Mouse (Mus musculus): ENCODE results near the gene Tesc.

The Tesc gene

DNA sequence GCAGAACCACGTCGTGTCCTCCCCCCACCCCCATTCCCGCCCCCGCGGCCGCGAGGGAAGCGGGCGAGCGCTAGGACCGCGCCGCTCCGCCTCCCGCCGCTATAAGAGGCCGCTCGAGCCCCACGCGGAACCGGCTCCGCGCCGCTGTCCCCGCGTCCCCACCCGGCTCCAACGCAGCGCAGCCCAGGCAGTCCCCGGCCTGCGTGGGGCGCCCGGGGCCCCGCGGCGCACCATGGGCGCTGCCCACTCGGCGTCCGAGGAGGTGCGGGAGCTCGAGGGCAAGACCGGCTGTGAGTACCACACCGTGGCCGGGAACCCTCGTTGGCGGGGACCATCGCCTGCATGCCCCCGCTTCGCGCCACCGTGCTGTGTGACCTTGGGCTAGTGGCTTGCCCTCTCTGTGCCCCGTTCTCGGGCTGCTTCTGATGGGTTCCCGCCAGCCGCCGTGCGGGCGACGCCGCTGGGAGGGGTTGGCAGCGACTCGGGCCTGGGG is at the start of gene Tesc:
Gene Tesc, plus strand, starts transcription at position 46 of the 493 bp plus-strand sequence.
- peak; percentile 52 for DNase-seq

DNA sequence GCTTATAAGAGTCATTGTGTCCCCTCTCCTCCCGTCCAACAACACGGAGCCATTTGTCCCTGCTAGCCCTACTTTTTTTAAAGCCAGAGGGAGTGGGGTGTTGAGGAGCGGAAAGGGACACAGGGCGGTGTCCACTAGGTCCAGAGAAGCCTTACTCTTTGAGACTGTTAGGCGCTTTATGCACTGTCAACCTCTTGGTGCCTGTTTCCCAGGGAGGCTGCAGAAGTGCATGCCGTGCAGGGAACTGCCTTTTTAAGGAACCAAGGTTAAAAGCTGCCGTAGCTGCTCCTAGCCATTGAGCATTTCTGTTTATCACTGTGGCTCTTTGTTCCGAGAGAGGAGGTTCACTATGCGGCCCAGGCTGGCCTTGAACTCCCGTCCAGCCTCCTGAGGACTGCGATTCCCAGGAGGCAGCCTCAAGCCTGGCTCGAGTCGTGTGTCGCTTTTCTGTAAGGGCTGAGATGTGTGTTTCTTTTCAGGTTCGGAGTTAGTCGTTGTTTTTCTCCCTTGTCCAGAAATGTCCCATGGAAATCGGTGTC is 49.3 kb upstream of the Tesc start:
- no peak for DNase-seq

GRCm38 (mm10) chr5:117979082-117979481 is 48.5 kb upstream of the Tesc start:
- DNase-seq, result no peak

DNA sequence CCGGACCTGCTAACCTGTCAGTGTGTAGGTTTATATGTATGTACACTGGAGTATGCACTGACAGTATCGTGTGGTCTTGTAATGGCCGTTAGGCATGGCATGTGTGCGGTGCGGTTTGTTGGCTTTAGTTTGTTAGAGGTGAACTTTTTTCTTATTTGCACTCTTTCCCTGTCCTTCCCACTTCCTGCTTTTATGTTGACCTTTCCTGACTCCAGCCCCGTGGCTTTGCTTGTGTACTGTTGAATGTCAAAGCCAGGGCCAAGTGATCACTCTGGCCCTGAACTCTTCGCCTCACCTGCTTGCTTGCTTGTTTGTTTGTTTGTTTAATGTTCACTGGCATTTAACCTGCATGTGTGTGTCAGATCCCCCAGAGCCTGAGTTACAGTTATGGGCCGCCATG is 46.6 kb upstream of the Tesc start:
- DNase-seq, result no peak

DNA sequence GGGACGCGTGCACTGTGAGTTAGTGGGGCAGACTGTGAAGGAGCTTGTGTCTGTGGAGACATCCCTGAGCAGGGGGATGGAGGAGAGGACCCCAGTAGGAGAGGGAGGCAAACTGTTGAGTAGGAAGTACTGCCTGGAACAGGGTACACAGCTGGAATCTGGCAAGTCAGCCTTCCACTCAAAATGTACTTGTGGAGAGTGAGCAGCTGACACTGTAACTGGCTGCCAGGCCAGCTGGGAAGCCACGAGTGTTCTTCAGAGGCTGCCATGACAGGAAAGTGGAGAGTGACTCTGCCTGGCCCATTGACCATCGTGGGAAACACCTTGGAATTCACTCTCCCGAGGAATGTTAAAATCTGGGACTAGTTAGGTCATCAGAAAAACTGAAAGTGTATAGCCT is 45.6 kb upstream of the Tesc start:
- no peak for DNase-seq

GRCm38 (mm10) chr5:117986327-117986726 is 41.2 kb upstream of the Tesc start:
- no peak for DNase-seq

- no peak for DNase-seq
Observed at GRCm38 (mm10) chr5:117987891-117988290, 39.7 kb upstream of the Tesc start.

DNA sequence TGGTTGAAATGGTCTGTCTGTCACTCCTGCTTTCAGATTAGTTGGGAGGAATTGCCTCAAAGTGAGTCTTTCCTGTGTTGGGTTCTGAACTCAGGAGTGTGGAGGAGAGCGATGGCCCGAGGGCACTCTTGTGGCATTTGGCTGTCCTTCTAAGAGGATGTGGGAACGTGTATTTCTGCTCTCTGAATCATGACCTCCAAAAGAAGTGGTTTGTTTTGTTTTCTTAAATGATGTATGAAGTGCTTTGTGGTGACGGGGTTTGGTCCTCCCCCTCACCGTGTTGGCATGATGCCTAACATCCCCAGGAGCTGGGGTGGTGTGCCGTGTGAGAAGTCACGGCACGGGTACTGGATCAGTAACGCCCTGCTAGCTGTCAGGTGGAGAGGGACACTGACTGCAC is 39.2 kb upstream of the Tesc start:
- no peak for DNase-seq

- no peak for DNase-seq
Observed at GRCm38 (mm10) chr5:117989773-117990172, 37.8 kb upstream of the Tesc start.

DNA sequence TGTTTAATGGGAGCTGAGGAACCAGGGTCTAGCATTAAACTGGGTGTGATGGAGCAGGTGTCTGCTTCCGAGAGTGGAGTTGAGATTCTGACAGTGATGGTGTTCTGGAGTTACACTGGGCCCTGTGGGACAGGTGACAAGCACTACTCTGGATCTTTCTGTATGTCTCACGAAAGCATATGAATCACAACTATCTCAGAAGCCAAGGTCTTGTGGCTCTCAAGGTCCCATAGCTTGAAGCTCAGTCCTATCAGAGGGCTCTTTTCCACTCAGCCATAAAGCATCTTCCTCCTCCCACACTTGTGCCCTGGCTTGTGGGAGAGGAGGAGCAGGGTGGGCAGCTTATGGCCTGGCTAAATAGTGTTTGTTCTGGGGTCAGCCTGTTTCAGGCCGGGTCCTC is 36.6 kb upstream of the Tesc start:
- DNase-seq, result no peak

- peak; percentile 63 for DNase-seq
Observed at GRCm38 (mm10) chr5:117993550-117993949, 34.0 kb upstream of the Tesc start.

DNA sequence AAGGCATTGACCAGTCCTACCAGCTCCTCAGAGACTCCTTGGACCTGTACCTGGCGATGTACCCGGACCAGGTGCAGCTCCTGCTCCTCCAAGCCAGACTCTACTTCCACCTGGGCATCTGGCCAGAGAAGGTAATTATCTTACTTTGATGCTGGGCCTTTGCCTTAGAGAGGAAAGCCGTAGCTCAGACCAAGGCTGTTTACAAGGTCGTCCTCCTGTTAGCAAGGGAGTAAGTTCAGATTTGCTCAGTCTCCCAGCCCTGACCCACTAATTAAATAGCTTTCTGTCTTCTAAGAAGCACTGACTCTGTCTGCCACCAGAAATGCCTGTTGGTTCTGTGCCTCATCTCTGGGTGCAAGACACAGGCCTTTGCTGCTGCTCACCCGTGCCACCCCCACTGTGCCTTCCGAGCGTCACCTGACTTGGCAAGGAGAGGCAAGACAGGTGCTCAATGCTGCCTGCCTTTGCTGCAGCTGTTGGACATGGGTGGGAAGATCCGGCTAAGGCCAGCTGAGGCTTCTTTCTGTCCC is 32.1 kb upstream of the Tesc start:
- DNase-seq, result no peak

- DNase-seq, result no peak
Observed at GRCm38 (mm10) chr5:117995911-117996310, 31.6 kb upstream of the Tesc start.

DNA sequence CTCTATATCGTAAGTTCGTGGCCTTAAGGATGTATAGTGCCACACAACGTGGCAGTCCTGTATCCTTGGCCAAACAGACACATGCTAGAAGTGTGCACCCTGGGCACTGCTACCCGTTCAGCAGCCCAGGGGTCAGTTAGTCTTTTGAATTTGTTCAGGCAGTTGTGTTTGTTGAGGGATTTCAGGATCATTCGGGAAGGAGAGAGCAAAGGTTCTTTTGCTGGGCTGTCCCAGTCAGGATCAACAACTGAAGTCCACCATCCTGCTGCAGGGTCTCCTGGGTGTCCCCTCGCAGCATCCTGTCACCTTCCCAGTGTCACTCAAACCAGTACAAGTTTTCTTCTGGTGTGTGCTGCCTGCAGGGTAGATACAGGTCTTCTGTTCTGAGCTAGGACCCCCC is 31.0 kb upstream of the Tesc start:
- DNase-seq, result no peak

DNA sequence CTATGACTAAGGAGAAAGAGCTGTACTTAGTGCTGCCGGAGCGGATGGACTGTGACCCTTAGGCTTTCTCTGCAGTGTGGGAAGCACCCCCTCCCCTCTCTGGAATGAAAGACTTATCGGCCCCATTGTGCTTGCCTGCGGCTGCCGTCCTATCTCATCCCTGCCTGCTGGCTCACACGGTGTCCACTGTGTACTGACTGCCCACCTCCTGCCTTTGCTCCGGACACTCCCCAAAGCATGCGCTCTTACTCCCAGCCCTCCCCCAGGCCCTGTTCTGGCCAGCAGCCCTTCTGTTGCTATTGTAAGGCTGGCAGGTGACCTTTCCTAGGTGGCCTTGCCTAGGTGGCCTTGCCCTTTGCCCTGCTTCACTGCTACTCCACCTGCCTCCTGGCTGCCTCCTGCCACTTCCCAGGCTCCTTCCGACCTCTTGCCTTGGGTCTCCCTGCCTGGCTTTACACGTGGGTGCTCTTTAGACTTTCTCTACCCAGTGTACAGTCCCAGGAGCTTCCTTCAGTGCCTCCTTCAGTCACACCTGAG is 30.0 kb upstream of the Tesc start:
- DNase-seq, result no peak

GRCm38 (mm10) chr5:117999061-117999460 is 28.5 kb upstream of the Tesc start:
- peak; percentile 31 for DNase-seq

- DNase-seq, result peak; percentile 72
Observed at GRCm38 (mm10) chr5:117999584-117999983, 28.0 kb upstream of the Tesc start.

GRCm38 (mm10) chr5:118002059-118002458 is 25.5 kb upstream of the Tesc start:
- DNase-seq, result peak; percentile 53

DNA sequence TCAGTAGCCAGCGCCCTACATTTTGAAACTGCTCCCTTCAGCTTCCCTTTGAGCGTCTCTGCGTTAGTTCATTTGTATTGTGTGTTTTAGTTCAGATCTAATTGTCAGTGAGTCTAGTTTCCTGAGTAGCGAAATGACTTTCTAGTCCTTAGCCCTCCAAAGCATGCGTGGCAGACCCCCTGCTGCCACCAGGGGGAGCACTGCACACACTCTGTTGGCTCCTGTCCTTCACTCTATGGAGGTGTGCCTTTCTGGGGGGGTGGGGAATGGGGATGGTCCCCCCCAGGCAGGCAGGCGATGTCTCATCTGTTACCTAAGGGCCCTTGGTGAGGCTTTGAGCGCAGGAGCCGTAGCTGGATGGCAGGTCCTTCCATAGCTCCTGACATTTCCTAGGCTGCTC is 22.9 kb upstream of the Tesc start:
- DNase-seq, result peak; percentile 72

- DNase-seq, result no peak
Observed at GRCm38 (mm10) chr5:118005728-118006127, 21.8 kb upstream of the Tesc start.

GRCm38 (mm10) chr5:118008344-118008743 is 19.2 kb upstream of the Tesc start:
- no peak for DNase-seq

DNA sequence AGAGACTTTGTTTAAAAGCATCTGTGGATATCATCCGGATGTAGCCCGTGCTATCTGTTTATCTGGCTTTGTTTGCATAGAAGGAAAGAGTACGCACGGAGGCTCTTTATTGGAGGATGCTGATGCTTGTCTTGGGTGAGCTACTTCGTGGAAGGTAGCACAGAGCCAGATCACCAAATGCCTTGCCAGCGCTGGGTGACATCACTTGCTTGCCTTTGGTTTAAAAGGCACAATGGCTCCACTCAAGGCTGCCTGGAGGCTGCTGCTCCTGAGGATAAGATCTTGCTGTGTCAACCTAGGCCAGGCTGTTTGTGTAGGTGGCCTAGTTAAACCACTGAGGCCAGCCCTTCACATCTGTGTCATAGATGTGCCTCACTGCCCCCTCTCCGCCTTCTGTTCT is 16.7 kb upstream of the Tesc start:
- no peak for DNase-seq

GRCm38 (mm10) chr5:118011796-118012195 is 15.7 kb upstream of the Tesc start:
- DNase-seq, result no peak

DNA sequence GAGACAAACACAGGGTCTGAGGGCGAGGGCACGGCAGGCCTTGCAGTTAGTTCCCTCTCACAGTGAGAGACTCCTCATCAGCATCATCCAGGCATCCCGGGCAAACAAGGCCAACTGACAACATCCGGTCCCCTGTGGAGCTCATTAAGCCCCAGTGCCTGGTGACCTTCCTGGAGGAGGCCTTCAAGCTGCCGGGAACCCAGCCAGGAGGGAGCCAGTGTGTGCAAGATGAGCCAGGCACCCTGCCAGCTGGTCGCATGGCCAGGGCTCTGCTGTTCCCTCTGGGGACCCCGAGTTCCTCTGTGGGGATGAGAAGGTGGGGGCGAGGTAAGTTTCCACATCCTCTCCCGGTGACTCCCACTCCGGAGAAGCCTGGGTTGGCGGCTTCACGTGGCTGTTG is 12.5 kb upstream of the Tesc start:
- DNase-seq, result peak; percentile 43

GRCm38 (mm10) chr5:118015669-118016068 is 11.9 kb upstream of the Tesc start:
- no peak for DNase-seq
